Mouse (Mus musculus): ENCODE results near the gene Psmg3. TPM values are rescaled to one million over a fixed set of nuclear protein-coding genes. Genes with fewer than 3 reads are reported as not detected.

Gene Psmg3
- polyA plus RNA-seq, 1 experiment from 2014 or later = 44.6 TPM

GRCm38 (mm10) chr5:139809397-139809796 is 17.3 kb downstream of the Psmg3 start:
- no peaks in the 10 kb centered on the region for H3K36me3 ChIP-seq (ENCODE audit: control insufficient read depth, insufficient read depth)
- no peaks in the 10 kb centered on the region for H3K9me3 ChIP-seq (replicated peaks; ENCODE audit: control insufficient read depth, low read length)
- whole genome bisulfite sequencing = 68% methylated on average over 4 of the region's 4 CpGs
- no peak overlapping the region for H3K4me3 ChIP-seq (ENCODE audit: low read length)
- peaks cover 4% of the 10 kb centered on the region for H3K27me3 ChIP-seq (ENCODE audit: control insufficient read depth, insufficient read depth, low read length)
- no peak for ATAC-seq (replicated peaks; ENCODE audit: extremely low read depth, insufficient read depth, low FRiP score)
- no peak overlapping the region for H3K27ac ChIP-seq (ENCODE audit: low read length)
- peaks cover 3% of the 10 kb centered on the region for H3K4me1 ChIP-seq (ENCODE audit: control insufficient read depth, insufficient read depth, low read length)
- no peak overlapping the region for H3K9ac ChIP-seq (ENCODE audit: low read length)
- H3K4me2 ChIP-seq (ENCODE audit: low read depth, low read length) = no peak overlapping the region

- H3K27ac ChIP-seq (ENCODE audit: low read length) = no peak overlapping the region
- H3K4me3 ChIP-seq (ENCODE audit: low read length) = no peak overlapping the region
- H3K9me3 ChIP-seq (replicated peaks; ENCODE audit: control insufficient read depth, low read length) = no peaks in the 10 kb centered on the region
- peaks cover 19% of the 10 kb centered on the region for H3K4me1 ChIP-seq (ENCODE audit: control insufficient read depth, insufficient read depth, low read length)
- ATAC-seq (replicated peaks; ENCODE audit: extremely low read depth, insufficient read depth, low FRiP score) = no peak
- H3K36me3 ChIP-seq (ENCODE audit: control insufficient read depth, insufficient read depth) = peaks cover 6% of the 10 kb centered on the region; the same call in 1 of the 2 replicates
- H3K27me3 ChIP-seq (ENCODE audit: control insufficient read depth, insufficient read depth, low read length) = no peaks in the 10 kb centered on the region
- H3K4me2 ChIP-seq (ENCODE audit: low read depth, low read length) = no peak overlapping the region
- WGBS = 90% methylated on average over 8 of the region's 8 CpGs
- no peak overlapping the region for H3K9ac ChIP-seq (ENCODE audit: low read length)
Observed at GRCm38 (mm10) chr5:139805924-139806323, 20.8 kb downstream of the Psmg3 start.

- H3K9ac ChIP-seq (ENCODE audit: low read length) = 0 out of 2 replicates have a peak overlapping the region, but pooled peaks have one; percentile 28
- peaks cover 22% of the 10 kb centered on the region for H3K4me1 ChIP-seq (ENCODE audit: control insufficient read depth, insufficient read depth, low read length)
- WGBS = 64% methylated on average over 11 of the region's 11 CpGs
- H3K27ac ChIP-seq (ENCODE audit: low read length) = peak overlapping the region; percentile 75
- no peak for ATAC-seq (replicated peaks; ENCODE audit: extremely low read depth, insufficient read depth, low FRiP score)
- no peaks in the 10 kb centered on the region for H3K9me3 ChIP-seq (replicated peaks; ENCODE audit: control insufficient read depth, low read length)
- peaks cover 17% of the 10 kb centered on the region for H3K36me3 ChIP-seq (ENCODE audit: control insufficient read depth, insufficient read depth)
- H3K4me2 ChIP-seq (ENCODE audit: low read depth, low read length) = no peak overlapping the region
- H3K27me3 ChIP-seq (ENCODE audit: control insufficient read depth, insufficient read depth, low read length) = no peaks in the 10 kb centered on the region
- no peak overlapping the region for H3K4me3 ChIP-seq (ENCODE audit: low read length)
Observed at GRCm38 (mm10) chr5:139804573-139805111, 22.0 kb downstream of the Psmg3 start.

- Histone ChIP-seq H3K4me2 (ENCODE audit: low read depth, low read length) (peak overlapping the region; percentile 41; the same call in 1 of the 2 replicates), H3K27me3 (ENCODE audit: control insufficient read depth, insufficient read depth, low read length) (no peaks in the 10 kb centered on the region), H3K9ac (ENCODE audit: low read length) (0 out of 2 replicates have a peak overlapping the region, but pooled peaks have one; percentile 42), H3K27ac (ENCODE audit: low read length) (peak overlapping the region; percentile 75), H3K4me1 (ENCODE audit: control insufficient read depth, insufficient read depth, low read length) (peaks cover 22% of the 10 kb centered on the region), H3K9me3 (replicated peaks; ENCODE audit: control insufficient read depth, low read length) (no peaks in the 10 kb centered on the region), H3K36me3 (ENCODE audit: control insufficient read depth, insufficient read depth) (peaks cover 22% of the 10 kb centered on the region), H3K4me3 (ENCODE audit: low read length) (no peak overlapping the region)
- ATAC-seq (replicated peaks; ENCODE audit: extremely low read depth, insufficient read depth, low FRiP score) = peak; percentile 57
- WGBS = 4% methylated on average over 6 of the region's 6 CpGs
Observed at GRCm38 (mm10) chr5:139804107-139804551, 22.6 kb downstream of the Psmg3 start.

- Histone ChIP-seq H3K9me3 (replicated peaks; ENCODE audit: control insufficient read depth, low read length) (no peaks in the 10 kb centered on the region), H3K27me3 (ENCODE audit: control insufficient read depth, insufficient read depth, low read length) (no peaks in the 10 kb centered on the region), H3K4me2 (ENCODE audit: low read depth, low read length) (peak overlapping the region; percentile 41), H3K9ac (ENCODE audit: low read length) (0 out of 2 replicates have a peak overlapping the region, but pooled peaks have one; percentile 42), H3K4me3 (ENCODE audit: low read length) (no peak overlapping the region), H3K4me1 (ENCODE audit: control insufficient read depth, insufficient read depth, low read length) (peaks cover 27% of the 10 kb centered on the region), H3K27ac (ENCODE audit: low read length) (peak overlapping the region; percentile 75), H3K36me3 (ENCODE audit: control insufficient read depth, insufficient read depth) (peaks cover 22% of the 10 kb centered on the region)
- ATAC-seq (replicated peaks; ENCODE audit: extremely low read depth, insufficient read depth, low FRiP score) = peak; percentile 69
- 10% methylated on average over 12 of the region's 12 CpGs for WGBS
Observed at GRCm38 (mm10) chr5:139803601-139804102, 23.0 kb downstream of the Psmg3 start.

- no peaks in the 10 kb centered on the region for H3K27me3 ChIP-seq (ENCODE audit: control insufficient read depth, insufficient read depth, low read length)
- H3K9me3 ChIP-seq (replicated peaks; ENCODE audit: control insufficient read depth, low read length) = no peaks in the 10 kb centered on the region
- peak overlapping the region; percentile 41; the same call in 1 of the 2 replicates for H3K4me2 ChIP-seq (ENCODE audit: low read depth, low read length)
- H3K4me1 ChIP-seq (ENCODE audit: control insufficient read depth, insufficient read depth, low read length) = peaks cover 32% of the 10 kb centered on the region
- H3K36me3 ChIP-seq (ENCODE audit: control insufficient read depth, insufficient read depth) = peaks cover 22% of the 10 kb centered on the region
- 73% methylated on average over 8 of the region's 8 CpGs for WGBS
- no peak overlapping the region for H3K4me3 ChIP-seq (ENCODE audit: low read length)
- H3K9ac ChIP-seq (ENCODE audit: low read length) = no peak overlapping the region
- no peak overlapping the region for H3K27ac ChIP-seq (ENCODE audit: low read length)
- ATAC-seq (replicated peaks; ENCODE audit: extremely low read depth, insufficient read depth, low FRiP score) = no peak
Observed at GRCm38 (mm10) chr5:139803165-139803564, 23.5 kb downstream of the Psmg3 start.

- peaks cover 43% of the 10 kb centered on the region for H3K4me1 ChIP-seq (ENCODE audit: control insufficient read depth, insufficient read depth, low read length)
- H3K4me2 ChIP-seq (ENCODE audit: low read depth, low read length) = no peak overlapping the region
- no peak overlapping the region for H3K4me3 ChIP-seq (ENCODE audit: low read length)
- H3K9me3 ChIP-seq (replicated peaks; ENCODE audit: control insufficient read depth, low read length) = no peaks in the 10 kb centered on the region
- H3K36me3 ChIP-seq (ENCODE audit: control insufficient read depth, insufficient read depth) = peaks cover 22% of the 10 kb centered on the region
- no peak for ATAC-seq (replicated peaks; ENCODE audit: extremely low read depth, insufficient read depth, low FRiP score)
- no peaks in the 10 kb centered on the region for H3K27me3 ChIP-seq (ENCODE audit: control insufficient read depth, insufficient read depth, low read length)
- no peak overlapping the region for H3K9ac ChIP-seq (ENCODE audit: low read length)
- WGBS = 94% methylated on average over 10 of the region's 10 CpGs
- no peak overlapping the region for H3K27ac ChIP-seq (ENCODE audit: low read length)
Observed at GRCm38 (mm10) chr5:139801880-139802279, 24.8 kb downstream of the Psmg3 start.

- no peak overlapping the region for H3K27ac ChIP-seq (ENCODE audit: low read length)
- H3K4me2 ChIP-seq (ENCODE audit: low read depth, low read length) = no peak overlapping the region
- no peaks in the 10 kb centered on the region for H3K27me3 ChIP-seq (ENCODE audit: control insufficient read depth, insufficient read depth, low read length)
- H3K9ac ChIP-seq (ENCODE audit: low read length) = no peak overlapping the region
- peaks cover 22% of the 10 kb centered on the region for H3K36me3 ChIP-seq (ENCODE audit: control insufficient read depth, insufficient read depth)
- 84% methylated on average over 8 of the region's 8 CpGs for WGBS
- H3K4me1 ChIP-seq (ENCODE audit: control insufficient read depth, insufficient read depth, low read length) = peaks cover 49% of the 10 kb centered on the region
- ATAC-seq (replicated peaks; ENCODE audit: extremely low read depth, insufficient read depth, low FRiP score) = no peak
- H3K4me3 ChIP-seq (ENCODE audit: low read length) = no peak overlapping the region
- H3K9me3 ChIP-seq (replicated peaks; ENCODE audit: control insufficient read depth, low read length) = no peaks in the 10 kb centered on the region
Observed at GRCm38 (mm10) chr5:139801231-139801630, 25.5 kb downstream of the Psmg3 start.

GRCm38 (mm10) chr5:139799801-139800590 is 26.7 kb downstream of the Psmg3 start:
- Histone ChIP-seq H3K27me3 (ENCODE audit: control insufficient read depth, insufficient read depth, low read length) (no peaks in the 10 kb centered on the region), H3K4me3 (ENCODE audit: low read length) (no peak overlapping the region), H3K9ac (ENCODE audit: low read length) (no peak overlapping the region), H3K27ac (ENCODE audit: low read length) (no peak overlapping the region), H3K36me3 (ENCODE audit: control insufficient read depth, insufficient read depth) (peaks cover 22% of the 10 kb centered on the region), H3K9me3 (replicated peaks; ENCODE audit: control insufficient read depth, low read length) (no peaks in the 10 kb centered on the region), H3K4me1 (ENCODE audit: control insufficient read depth, insufficient read depth, low read length) (peaks cover 61% of the 10 kb centered on the region), H3K4me2 (ENCODE audit: low read depth, low read length) (no peak overlapping the region)
- ATAC-seq (replicated peaks; ENCODE audit: extremely low read depth, insufficient read depth, low FRiP score) = no peak
- 89% methylated on average over 33 of the region's 33 CpGs for WGBS

All from heart, embryonic 16.5 days (tissue).